Mouse (Mus musculus): ENCODE results near the gene Sez6. TPM values are rescaled to one million over a fixed set of nuclear protein-coding genes. Genes with fewer than 3 reads are reported as not detected.

Sez6 gene
- polyA plus RNA-seq, 2 experiments, result 0.03 TPM; not detected in 1

GRCm38 (mm10) chr11:77981609-77982440 is 51.2 kb downstream of the Sez6 start:
- DNase-seq (ENCODE audit: low read depth in 3 of 3, low spot score in 3 of 3) (peak; percentile 99), ATAC-seq (ENCODE audit: insufficient read depth) (peak; percentile 79)
- Histone ChIP-seq H3K9ac (replicated peaks) (peak overlapping the region; percentile 60), H3K27me3 (ENCODE audit: control insufficient read depth, insufficient read depth, low read length) (no peaks in the 10 kb centered on the region; the same call in 1 of the 2 replicates), H3K27ac (peak overlapping the region; percentile 88), H3K4me1 (replicated peaks; ENCODE audit: control insufficient read depth in 2 of 2, insufficient read depth in 2 of 2, low read length in 1 of 2) (peaks cover 10 to 15% of the 10 kb centered on the region in 2 experiments; a peak in 3 of 4 replicates), H3K9me3 (ENCODE audit: control insufficient read depth, low read length) (no peaks in the 10 kb centered on the region), H3K4me2 (ENCODE audit: low read depth) (peak overlapping the region; percentile 75), H3K36me3 (replicated peaks; ENCODE audit: control insufficient read depth, insufficient read depth, low read depth) (peaks cover 7% of the 10 kb centered on the region), H3K4me3 (ENCODE audit: insufficient read depth in 1 of 2, low read depth in 2 of 2, low read length in 2 of 2) (peak overlapping the region; percentile 87 to 92)
- under 1% methylated on average over 29 of the region's 29 CpGs for WGBS (ENCODE audit: insufficient replicate concordance)
- peak; percentile 39; the same call in 1 of the 2 replicates for TF ChIP-seq EP300 (IDR thresholded peaks at IDR 0.05; ENCODE audit: low read depth)
- no peak for TF ChIP-seq CTCF (IDR thresholded peaks at IDR 0.05; ENCODE audit: low read depth)

GRCm38 (mm10) chr11:77982441-77982905 is 51.9 kb downstream of the Sez6 start, which contains the start of gene Phf12:
Gene Phf12, plus strand, starts transcription at chr11:77982754.
- no peaks in the 10 kb centered on the region; the same call in 1 of the 2 replicates for H3K27me3 ChIP-seq (ENCODE audit: control insufficient read depth, insufficient read depth, low read length)
- H3K36me3 ChIP-seq (replicated peaks; ENCODE audit: control insufficient read depth, insufficient read depth, low read depth), result peaks cover 10% of the 10 kb centered on the region
- TF ChIP-seq EP300 (IDR thresholded peaks at IDR 0.05; ENCODE audit: low read depth) (no peak), CTCF (IDR thresholded peaks at IDR 0.05; ENCODE audit: low read depth) (no peak)
- ATAC-seq (ENCODE audit: insufficient read depth) (peak; percentile 87), DNase-seq (ENCODE audit: low read depth in 3 of 3, low spot score in 3 of 3) (peak; percentile 97 to 98 (median 98))
- peak within 1 kb of the TSS; percentile 88 for H3K27ac ChIP-seq
- H3K9me3 ChIP-seq (ENCODE audit: control insufficient read depth, low read length), result no peaks in the 10 kb centered on the region
- H3K9ac ChIP-seq (replicated peaks), result peak within 1 kb of the TSS; percentile 96
- peak within 1 kb of the TSS; percentile 92 to 94 for H3K4me3 ChIP-seq (ENCODE audit: insufficient read depth in 1 of 2, low read depth in 2 of 2, low read length in 2 of 2)
- H3K4me1 ChIP-seq (replicated peaks; ENCODE audit: control insufficient read depth in 2 of 2, insufficient read depth in 2 of 2, low read length in 1 of 2), result peaks cover 10 to 15% of the 10 kb centered on the region in 2 experiments; a peak in 3 of 4 replicates
- WGBS (ENCODE audit: insufficient replicate concordance), result under 1% methylated on average over 61 of the region's 62 CpGs
- peak within 1 kb of the TSS; percentile 95 for H3K4me2 ChIP-seq (ENCODE audit: low read depth)

- Histone ChIP-seq H3K36me3 (replicated peaks; ENCODE audit: control insufficient read depth, insufficient read depth, low read depth) (peaks cover 12% of the 10 kb centered on the region), H3K4me3 (ENCODE audit: insufficient read depth in 1 of 2, low read depth in 2 of 2, low read length in 2 of 2) (peak overlapping the region; percentile 92 to 94), H3K9me3 (ENCODE audit: control insufficient read depth, low read length) (no peaks in the 10 kb centered on the region), H3K27me3 (ENCODE audit: control insufficient read depth, insufficient read depth, low read length) (no peaks in the 10 kb centered on the region; the same call in 1 of the 2 replicates), H3K9ac (replicated peaks) (peak overlapping the region; percentile 96), H3K4me1 (replicated peaks; ENCODE audit: control insufficient read depth in 2 of 2, insufficient read depth in 2 of 2, low read length in 1 of 2) (peaks cover 10 to 15% of the 10 kb centered on the region in 2 experiments; a peak in 3 of 4 replicates), H3K4me2 (ENCODE audit: low read depth) (peak overlapping the region; percentile 95), H3K27ac (peak overlapping the region; percentile 77)
- ATAC-seq (ENCODE audit: insufficient read depth) (no peak), DNase-seq (ENCODE audit: low read depth in 3 of 3, low spot score in 3 of 3) (peak in 2 of 3 experiments; percentile 26 to 41)
- WGBS (ENCODE audit: insufficient replicate concordance), result under 1% methylated on average over 31 of the region's 32 CpGs
- TF ChIP-seq EP300 (IDR thresholded peaks at IDR 0.05; ENCODE audit: low read depth) (no peak), CTCF (IDR thresholded peaks at IDR 0.05; ENCODE audit: low read depth) (no peak)
Observed at GRCm38 (mm10) chr11:77983191-77983936, 52.8 kb downstream of the Sez6 start.

GRCm38 (mm10) chr11:77983937-77984835 is 53.6 kb downstream of the Sez6 start:
- H3K9ac ChIP-seq (replicated peaks), result peak overlapping the region; percentile 96
- H3K9me3 ChIP-seq (ENCODE audit: control insufficient read depth, low read length), result no peaks in the 10 kb centered on the region
- peak overlapping the region; percentile 92 to 94 for H3K4me3 ChIP-seq (ENCODE audit: insufficient read depth in 1 of 2, low read depth in 2 of 2, low read length in 2 of 2)
- no peak for TF ChIP-seq CTCF (IDR thresholded peaks at IDR 0.05; ENCODE audit: low read depth)
- no peak for TF ChIP-seq EP300 (IDR thresholded peaks at IDR 0.05; ENCODE audit: low read depth)
- under 1% methylated on average over 53 of the region's 63 CpGs for WGBS (ENCODE audit: insufficient replicate concordance)
- H3K27me3 ChIP-seq (ENCODE audit: control insufficient read depth, insufficient read depth, low read length), result no peaks in the 10 kb centered on the region
- ATAC-seq (ENCODE audit: insufficient read depth), result no peak
- H3K27ac ChIP-seq, result peak overlapping the region; percentile 77
- peaks cover 10 to 15% of the 10 kb centered on the region in 2 experiments; a peak in 3 of 4 replicates for H3K4me1 ChIP-seq (replicated peaks; ENCODE audit: control insufficient read depth in 2 of 2, insufficient read depth in 2 of 2, low read length in 1 of 2)
- H3K4me2 ChIP-seq (ENCODE audit: low read depth), result peak overlapping the region; percentile 95
- H3K36me3 ChIP-seq (replicated peaks; ENCODE audit: control insufficient read depth, insufficient read depth, low read depth), result peaks cover 20% of the 10 kb centered on the region
- DNase-seq (ENCODE audit: low read depth in 3 of 3, low spot score in 3 of 3), result peak in 2 of 3 experiments; percentile 45 to 50
